Mouse (Mus musculus) midbrain, postnatal 0 days (tissue): ENCODE data around the gene Edem2. TPM values are rescaled to one million over a fixed set of nuclear protein-coding genes. Genes with fewer than 3 reads are reported as not detected.

Source experiments
- ATAC-seq: fragments of 200-750 bp; cut with Nextera tagmentation; 2 replicates; pipeline ENCODE4 v1.8.0; 2017; ENCODE audit warnings: moderate number of reproducible peaks, mild to moderate bottlenecking, moderate TSS enrichment, moderate library complexity; ENCODE audit not compliant: low FRiP score
- DNase-seq: peaks from one replicate; pipeline ENCODE4 v3.0.0-alpha.2; 2015; ENCODE audit warnings: low spot score
- H3K27ac ChIP-seq: fragments of 300-500 bp; sonication (generic); 2 replicates; pipeline ENCODE4 v1.5.1; 2014; ENCODE audit warnings: low read depth, mild to moderate bottlenecking, low read length, mixed read lengths
- H3K27me3 ChIP-seq: fragments of 300-500 bp; sonication (generic); 2 replicates; pipeline ENCODE4 v1.6.1; 2014; ENCODE audit warnings: low read length, control low read depth, mixed read lengths; ENCODE audit not compliant: insufficient read depth
- H3K36me3 ChIP-seq: fragments of 300-500 bp; sonication (generic); 2 replicates; pipeline ENCODE4 v1.6.1; 2014; ENCODE audit warnings: low read length, control low read depth, mixed read lengths; ENCODE audit not compliant: insufficient read depth
- H3K4me1 ChIP-seq: fragments of 300-500 bp; sonication (generic); 2 replicates; pipeline ENCODE4 v1.6.1; 2014; ENCODE audit warnings: mild to moderate bottlenecking, control low read depth, antibody characterized with exemption, low read length, mixed read lengths; ENCODE audit not compliant: insufficient read depth
- H3K4me2 ChIP-seq: fragments of 300-500 bp; sonication (generic); 2 replicates; pipeline ENCODE4 v1.6.1; 2014; ENCODE audit warnings: low read depth, mild to moderate bottlenecking, low read length, mixed read lengths; ENCODE audit not compliant: poor library complexity, severe bottlenecking
- H3K4me3 ChIP-seq: fragments of 300-500 bp; sonication (generic); 2 replicates; pipeline ENCODE4 v1.5.1; 2014; ENCODE audit warnings: low read depth, mild to moderate bottlenecking, low read length, moderate library complexity
- H3K9ac ChIP-seq: fragments of 300-500 bp; sonication (generic); replicated peaks from 2 replicates; pipeline ENCODE4 v1.6.1; 2014; ENCODE audit warnings: mild to moderate bottlenecking, low read length, moderate library complexity, mixed read lengths; ENCODE audit not compliant: poor library complexity, severe bottlenecking
- H3K9me3 ChIP-seq: fragments of 300-500 bp; sonication (generic); 2 replicates; pipeline ENCODE4 v1.6.1; 2016; ENCODE audit warnings: low read length, control low read depth
- CTCF ChIP-seq: IDR thresholded peaks from 2 replicates; pipeline ENCODE4 v1.5.1; 2016; ENCODE audit warnings: antibody characterized with exemption, mild to moderate bottlenecking
- WGBS: fragments of 180-500 bp; shearing (Covaris S2); extraction: QIAGEN DNeasy Blood & Tissue Kit; methylation state at CpG from one replicate; pipeline ENCODE4 v1.1.7; 2014; 5-methylcytosine and 5-hydroxymethylcytosine counted together
- polyA plus RNA-seq: library from polyadenylated mRNA; unstranded; fragments of >200 nt; fragmentation: Nextera tagmentation; extraction: Ambion mirVana; gene quantifications from 2 replicates; pipeline ENCODE4 v1.2.1, GENCODE M21; 2015
- total RNA-seq: library from RNA; depleted of rRNA; stranded (reverse); fragments of >200 nt; gene quantifications from 2 replicates; pipeline ENCODE4 v1.2.3, GENCODE M21; 2014

Edem2 gene
- total and polyA plus RNA-seq, 2 experiments from 2014 or later, result 33.0 to 41.1 TPM

DNA sequence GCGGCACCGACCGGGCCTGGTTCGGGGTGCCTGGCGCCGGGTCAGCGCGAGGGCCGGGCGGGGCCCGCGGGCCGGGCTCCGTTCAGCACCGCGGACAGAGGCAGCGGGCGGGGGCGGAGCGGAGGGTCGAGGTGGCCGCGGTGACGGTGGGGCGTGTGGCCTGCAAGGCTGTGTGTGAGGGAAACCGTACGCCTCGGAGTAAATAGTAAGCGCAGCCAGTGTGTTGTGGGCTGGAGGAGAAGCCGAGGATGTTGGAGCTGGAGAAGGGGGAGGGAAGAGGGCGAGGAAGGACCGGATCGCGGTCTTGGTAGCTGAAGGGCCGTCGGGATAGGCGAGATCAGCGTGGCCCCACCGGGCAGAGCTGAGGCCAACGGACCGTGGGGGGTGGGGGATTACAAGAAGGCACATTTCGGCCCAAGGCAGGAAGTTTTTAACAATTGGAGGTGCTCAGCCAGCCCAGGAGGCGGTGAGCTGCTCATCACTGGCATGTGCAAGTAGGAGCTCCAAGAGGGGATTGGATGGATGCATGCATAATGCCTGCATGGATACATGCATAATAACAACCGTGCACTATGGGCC, 46.5 kb upstream of the Edem2 start:
- H3K9me3 ChIP-seq, result no peaks in the 10 kb centered on the region
- peak overlapping the region; percentile 94 for H3K27ac ChIP-seq
- peak overlapping the region; percentile 85 for H3K4me2 ChIP-seq
- H3K9ac ChIP-seq, result peak overlapping the region; percentile 98
- peak overlapping the region; percentile 89 for H3K4me3 ChIP-seq
- no peaks in the 10 kb centered on the region for H3K36me3 ChIP-seq
- DNase-seq (peak; percentile 66), ATAC-seq (peak; percentile 72)
- H3K27me3 ChIP-seq, result peaks cover 7% of the 10 kb centered on the region; the same call in 1 of the 2 replicates
- H3K4me1 ChIP-seq, result peaks cover 5% of the 10 kb centered on the region; the same call in 1 of the 2 replicates
- no peak for TF ChIP-seq CTCF
- under 1% methylated on average over 34 of the region's 44 CpGs for WGBS

DNA sequence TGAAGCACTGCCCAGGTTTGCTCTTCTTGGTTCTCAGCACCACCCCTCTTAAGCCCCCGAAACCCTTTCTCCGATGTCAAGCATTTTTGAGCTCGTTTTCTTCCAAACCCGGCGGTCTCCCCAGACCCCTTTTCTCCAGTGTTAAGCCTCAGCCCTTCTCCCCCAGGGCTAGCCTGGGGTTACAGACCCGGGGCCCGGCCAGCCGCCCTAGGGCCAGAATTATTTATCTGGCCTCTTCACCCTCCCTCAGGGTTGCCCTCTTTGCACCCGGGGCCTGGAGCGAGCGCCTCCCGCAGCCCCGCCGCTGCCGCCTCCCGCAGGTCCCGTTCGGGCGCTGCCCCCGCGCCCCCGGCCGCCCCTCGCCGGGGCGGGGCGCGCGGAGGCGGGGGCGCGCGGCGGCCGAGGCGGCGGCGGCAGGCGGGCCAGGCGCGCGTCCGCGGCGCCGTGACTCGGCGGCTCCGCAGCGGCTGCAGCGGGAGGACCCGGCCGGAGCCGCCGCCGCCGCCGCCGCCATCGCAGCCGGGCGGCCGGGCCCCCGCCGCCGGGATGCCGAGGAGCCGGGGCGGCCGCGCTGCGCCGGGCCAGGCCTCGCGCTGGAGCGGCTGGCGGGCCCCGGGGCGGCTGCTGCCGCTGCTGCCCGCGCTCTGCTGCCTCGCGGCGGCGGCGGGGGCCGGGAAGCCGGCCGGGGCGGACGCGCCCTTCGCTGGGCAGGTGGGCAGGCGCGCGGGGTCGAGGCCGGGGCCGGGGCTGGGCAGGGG, 45.8 kb upstream of the Edem2 start, which contains the start of gene Mmp24:
TSS of gene Mmp24 (plus strand) at position 416 of the 758 bp plus-strand sequence.
- H3K4me2 ChIP-seq, result peak within 1 kb of the TSS; percentile 85
- peak within 1 kb of the TSS; percentile 98 for H3K9ac ChIP-seq
- peak within 1 kb of the TSS; percentile 94 for H3K27ac ChIP-seq
- peak within 1 kb of the TSS; percentile 89 for H3K4me3 ChIP-seq
- peaks cover 7% of the 10 kb centered on the region; the same call in 1 of the 2 replicates for H3K27me3 ChIP-seq
- no peak for DNase-seq
- H3K36me3 ChIP-seq, result no peaks in the 10 kb centered on the region
- peaks cover 5% of the 10 kb centered on the region; the same call in 1 of the 2 replicates for H3K4me1 ChIP-seq
- H3K9me3 ChIP-seq, result no peaks in the 10 kb centered on the region
- TF ChIP-seq CTCF, result no peak
- ATAC-seq, result peak; percentile 27
- 2% methylated on average over 50 of the region's 100 CpGs for WGBS

DNA sequence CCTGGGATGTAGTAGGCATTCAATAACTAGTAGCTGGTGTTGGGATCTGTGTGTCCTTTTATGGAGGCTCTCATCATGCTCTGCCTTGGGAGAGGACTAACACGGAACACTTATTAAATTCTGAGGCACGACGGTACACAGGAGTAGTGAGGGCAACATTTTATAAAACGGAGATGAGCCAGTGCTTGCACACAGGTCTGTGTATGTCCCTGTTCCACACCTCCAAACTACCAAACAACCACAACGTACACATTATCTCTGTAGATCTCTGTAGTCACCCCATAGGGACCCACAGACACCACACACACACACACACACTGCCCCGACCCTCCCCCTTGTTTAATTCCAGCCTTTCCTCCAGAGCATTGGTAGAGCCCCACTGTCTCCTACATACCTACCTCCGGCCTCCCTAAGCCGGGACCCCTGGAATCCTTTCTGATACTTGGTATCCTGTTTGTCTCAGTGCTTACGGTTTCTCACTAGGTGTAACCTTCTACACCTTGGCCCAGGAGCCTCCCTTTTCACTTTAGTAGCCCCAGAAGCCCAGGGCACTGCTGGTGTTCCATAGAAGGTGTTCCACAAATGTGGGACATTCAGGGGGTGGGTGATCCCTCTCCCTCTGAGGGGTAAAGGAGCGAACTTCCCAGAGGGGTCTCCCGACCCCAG, 45.1 kb upstream of the Edem2 start:
- TF ChIP-seq CTCF, result no peak
- Histone ChIP-seq H3K27me3 (peaks cover 7% of the 10 kb centered on the region; the same call in 1 of the 2 replicates), H3K4me1 (peaks cover 5% of the 10 kb centered on the region; the same call in 1 of the 2 replicates), H3K4me2 (peak overlapping the region; percentile 85), H3K9ac (peak overlapping the region; percentile 98), H3K4me3 (peak overlapping the region; percentile 89), H3K36me3 (no peaks in the 10 kb centered on the region), H3K9me3 (no peaks in the 10 kb centered on the region), H3K27ac (peak overlapping the region; percentile 94)
- DNase-seq (no peak), ATAC-seq (no peak)
- 55% methylated on average over 11 of the region's 11 CpGs for WGBS

DNA sequence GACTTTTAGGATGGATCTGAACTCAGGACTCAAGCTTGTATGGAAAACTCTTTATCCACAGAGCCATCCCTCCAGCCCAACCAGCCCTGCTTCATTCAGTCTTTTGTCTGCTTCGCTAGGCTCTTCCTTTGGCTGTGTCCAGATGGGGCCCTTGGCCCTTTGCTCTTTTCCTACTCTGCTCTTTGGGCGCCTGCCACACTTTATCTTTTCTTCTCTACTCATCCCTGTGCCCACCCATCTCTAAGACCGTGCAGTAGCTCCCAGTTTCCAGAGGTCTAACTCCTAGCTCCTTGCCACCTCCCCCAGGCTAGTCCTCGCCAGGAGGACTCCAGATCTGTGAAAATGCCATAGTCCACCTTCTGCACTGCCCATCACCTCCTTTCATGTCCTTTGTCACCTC, 44.4 kb upstream of the Edem2 start:
- DNase-seq (no peak), ATAC-seq (no peak)
- no peak overlapping the region for H3K4me2 ChIP-seq
- H3K4me3 ChIP-seq, result no peak overlapping the region
- H3K4me1 ChIP-seq, result peaks cover 5% of the 10 kb centered on the region; the same call in 1 of the 2 replicates
- H3K27ac ChIP-seq, result no peak overlapping the region
- no peak overlapping the region for H3K9ac ChIP-seq
- no peaks in the 10 kb centered on the region for H3K36me3 ChIP-seq
- H3K27me3 ChIP-seq, result peaks cover 7% of the 10 kb centered on the region; the same call in 1 of the 2 replicates
- H3K9me3 ChIP-seq, result no peaks in the 10 kb centered on the region
- no peak for TF ChIP-seq CTCF
- 62% methylated on average over 4 of the region's 4 CpGs for WGBS

DNA sequence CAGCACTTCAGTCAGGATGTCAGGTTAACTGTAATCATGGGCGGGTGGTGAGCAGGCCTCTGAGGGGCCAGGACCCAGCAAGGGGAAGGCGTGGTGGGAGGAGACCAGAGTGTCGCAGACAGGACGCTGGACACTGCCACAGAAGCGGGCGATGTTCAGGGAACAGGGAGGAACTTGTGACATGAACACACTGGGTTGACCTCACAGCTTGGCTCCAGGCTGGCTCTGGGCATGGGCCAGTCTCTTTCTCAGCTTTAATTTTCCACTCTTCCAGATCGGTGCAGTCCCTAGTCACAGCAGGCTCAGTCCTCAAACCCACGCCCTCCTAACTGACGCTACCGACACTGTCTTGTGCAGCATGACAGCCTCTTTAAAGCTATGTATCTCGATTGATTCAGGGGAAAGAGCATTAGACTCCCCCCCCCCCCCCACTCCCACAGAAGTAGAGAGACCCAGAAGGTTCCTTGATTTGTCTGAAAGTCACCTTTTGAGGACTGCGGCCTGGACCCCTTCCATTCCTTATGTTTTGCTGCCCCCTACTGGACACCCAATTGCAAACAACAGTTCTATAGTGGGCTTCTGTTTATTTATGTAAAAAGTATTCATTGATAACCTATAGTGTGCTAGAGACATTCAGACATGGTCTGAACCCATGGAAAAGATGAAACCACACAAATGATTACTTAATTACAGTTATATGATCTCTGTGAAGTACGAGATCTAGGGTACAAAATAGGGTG, 35.6 kb upstream of the Edem2 start:
- H3K9me3 ChIP-seq, result no peaks in the 10 kb centered on the region
- no peaks in the 10 kb centered on the region for H3K4me1 ChIP-seq
- peak; percentile 87 for TF ChIP-seq CTCF
- 55% methylated on average over 13 of the region's 13 CpGs for whole genome bisulfite sequencing
- H3K36me3 ChIP-seq, result no peaks in the 10 kb centered on the region
- H3K4me2 ChIP-seq, result no peak overlapping the region
- H3K27ac ChIP-seq, result no peak overlapping the region
- H3K4me3 ChIP-seq, result no peak overlapping the region
- H3K27me3 ChIP-seq, result no peaks in the 10 kb centered on the region
- H3K9ac ChIP-seq, result no peak overlapping the region
- ATAC-seq (0 out of 2 replicates have a peak, but pooled peaks have one; percentile 60), DNase-seq (peak; percentile 87)
